Mouse (Mus musculus) olfactory bulb, adult 2 months (tissue): ENCODE data around the gene Lce1k.

ENCODE experiments used
- CTCF ChIP-seq: fragments of 200-500 bp; IDR thresholded peaks from 2 replicates; pipeline ENCODE4 v1.5.1; 2012; ENCODE audit warnings: low read depth, mild to moderate bottlenecking, low read length, moderate library complexity; ENCODE audit not compliant: insufficient read depth
- POLR2A ChIP-seq: fragments of 200-500 bp; IDR thresholded peaks from 2 replicates; pipeline ENCODE4 v1.6.1; 2012; ENCODE audit warnings: mild to moderate bottlenecking, low read depth, low read length, moderate library complexity; ENCODE audit not compliant: insufficient read depth

DNA sequence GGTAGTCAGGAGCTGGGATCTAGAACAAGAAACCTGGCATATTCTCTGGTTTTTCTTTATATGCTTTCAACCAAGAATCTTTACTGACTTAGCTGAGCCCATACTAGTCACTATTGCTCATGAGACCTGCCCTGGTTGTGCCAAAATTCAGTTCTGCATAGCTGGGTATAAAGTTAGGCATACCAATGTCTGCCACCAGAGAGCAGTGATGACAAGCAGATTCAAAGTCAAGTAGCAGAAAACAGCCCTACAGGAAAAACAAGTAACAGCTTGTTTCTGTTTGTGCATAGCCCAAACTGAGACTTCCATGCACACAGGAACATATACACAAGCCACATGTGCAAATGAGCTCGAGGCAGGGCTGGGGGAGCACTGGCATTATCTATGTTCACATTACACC lies 18.1 kb upstream of the Lce1k start:
- no peak for TF ChIP-seq CTCF
- no peak for TF ChIP-seq POLR2A
